Mouse (Mus musculus) G1E (cell line): ENCODE results near the gene Apol9b.

Experiments
- CTCF ChIP-seq: IDR thresholded peaks from 2 replicates; pipeline ENCODE4 v1.5.1; 2012; ENCODE audit warnings: low read depth, low read length, inconsistent platforms, mixed read lengths
- TAL1 ChIP-seq: conservative IDR thresholded peaks from 2 replicates; pipeline ENCODE4 v1.6.1; 2012; ENCODE audit warnings: low read depth, low read length, inconsistent platforms, mixed read lengths

- no peak for TF ChIP-seq TAL1
- no peak for TF ChIP-seq CTCF
These were observed 55.4 kb downstream of the Apol9b start for GRCm38 (mm10) chr15:77784039-77784824.
